Mouse (Mus musculus) small intestine, adult 2 months (tissue): ENCODE measurements around the gene Ppat. TPM values are rescaled to one million over a fixed set of nuclear protein-coding genes. Genes with fewer than 3 reads are reported as not detected.

Experiments used
- H3K27ac ChIP-seq: fragments of 200-500 bp; 2 replicates; pipeline ENCODE4 v1.5.1; 2012; ENCODE audit warnings: low read depth, low read length, control low read depth, inconsistent platforms; ENCODE audit not compliant: insufficient read depth
- H3K27me3 ChIP-seq: fragments of 200-500 bp; 2 replicates; pipeline ENCODE4 v1.6.1; 2012; ENCODE audit warnings: mild to moderate bottlenecking, moderate library complexity, low read length, inconsistent platforms; ENCODE audit not compliant: control insufficient read depth, insufficient read depth
- H3K36me3 ChIP-seq: fragments of 200-500 bp; 2 replicates; pipeline ENCODE4 v1.6.1; 2012; ENCODE audit warnings: mild to moderate bottlenecking, low read length, control low read depth, inconsistent platforms; ENCODE audit not compliant: control insufficient read depth, insufficient read depth
- H3K4me1 ChIP-seq: fragments of 200-500 bp; 2 replicates; pipeline ENCODE4 v1.6.1; 2012; ENCODE audit warnings: low read length, inconsistent platforms, mixed read lengths; ENCODE audit not compliant: control insufficient read depth, insufficient read depth, insufficient read length
- H3K4me3 ChIP-seq: fragments of 200-500 bp; 2 replicates; pipeline ENCODE4 v1.5.1; 2012; ENCODE audit warnings: low read depth, mild to moderate bottlenecking, control low read depth, inconsistent platforms, low read length, moderate library complexity
- CTCF ChIP-seq: fragments of 200-500 bp; IDR thresholded peaks from 2 replicates; pipeline ENCODE4 v1.5.1; 2012; ENCODE audit warnings: low read depth, mild to moderate bottlenecking, control low read depth, inconsistent platforms, low read length, moderate library complexity, mixed read lengths; ENCODE audit not compliant: insufficient replicate concordance, insufficient read length; ENCODE audit errors: extremely low read depth
- POLR2A ChIP-seq: fragments of 200-500 bp; IDR thresholded peaks from 2 replicates; pipeline ENCODE4 v1.6.1; 2012; ENCODE audit warnings: low read depth, mild to moderate bottlenecking, control low read depth, inconsistent platforms, low read length, moderate library complexity
- WGBS: fragments of 180-500 bp; shearing (Covaris S2); methylation state at CpG from one replicate; pipeline ENCODE4 v1.1.7; 2018; 5-methylcytosine and 5-hydroxymethylcytosine counted together
- polyA plus RNA-seq: library from polyadenylated mRNA; depleted of rRNA; stranded (reverse); fragments of >200 nt; gene quantifications from 2 replicates; pipeline ENCODE4 v1.2.3, GENCODE M21; 2012

Gene Ppat
- polyA plus RNA-seq, 1 experiment, result 1.2 TPM

GRCm38 (mm10) chr5:76957954-76958353 is 6.6 kb upstream of the Ppat start:
- no peak for TF ChIP-seq POLR2A
- TF ChIP-seq CTCF, result no peak
- Histone ChIP-seq H3K27me3 (no peaks in the 10 kb centered on the region), H3K36me3 (peaks cover 27% of the 10 kb centered on the region), H3K4me1 (peaks cover 6% of the 10 kb centered on the region; the same call in 1 of the 2 replicates), H3K27ac (no peak overlapping the region), H3K4me3 (no peak overlapping the region)
- 93% methylated on average over 1 of the region's 1 CpGs for WGBS

- WGBS, result 57% methylated on average over 4 of the region's 4 CpGs
- no peak for TF ChIP-seq POLR2A
- no peak for TF ChIP-seq CTCF
- H3K4me1 ChIP-seq, result peaks cover 10% of the 10 kb centered on the region; the same call in 1 of the 2 replicates
- peaks cover 15% of the 10 kb centered on the region for H3K36me3 ChIP-seq
- H3K4me3 ChIP-seq, result no peak overlapping the region
- no peak overlapping the region for H3K27ac ChIP-seq
- no peaks in the 10 kb centered on the region for H3K27me3 ChIP-seq
Observed at GRCm38 (mm10) chr5:76955474-76955873, 4.1 kb upstream of the Ppat start.

- no peak overlapping the region for H3K4me3 ChIP-seq
- H3K4me1 ChIP-seq, result peaks cover 10% of the 10 kb centered on the region; the same call in 1 of the 2 replicates
- 41% methylated on average over 6 of the region's 6 CpGs for WGBS
- peaks cover 12% of the 10 kb centered on the region for H3K36me3 ChIP-seq
- TF ChIP-seq POLR2A, result no peak
- no peak for TF ChIP-seq CTCF
- H3K27me3 ChIP-seq, result no peaks in the 10 kb centered on the region
- H3K27ac ChIP-seq, result no peak overlapping the region
Observed at GRCm38 (mm10) chr5:76954271-76954900, 3.0 kb upstream of the Ppat start.

GRCm38 (mm10) chr5:76953794-76954193 is 2.4 kb upstream of the Ppat start:
- WGBS, result 27% methylated on average over 3 of the region's 3 CpGs
- H3K4me3 ChIP-seq, result no peak overlapping the region
- no peaks in the 10 kb centered on the region for H3K27me3 ChIP-seq
- H3K36me3 ChIP-seq, result peaks cover 11% of the 10 kb centered on the region
- TF ChIP-seq CTCF, result no peak
- TF ChIP-seq POLR2A, result no peak
- peaks cover 10% of the 10 kb centered on the region; the same call in 1 of the 2 replicates for H3K4me1 ChIP-seq
- no peak overlapping the region for H3K27ac ChIP-seq

- TF ChIP-seq CTCF (no peak), POLR2A (no peak)
- Histone ChIP-seq H3K27me3 (no peaks in the 10 kb centered on the region), H3K36me3 (peaks cover 6% of the 10 kb centered on the region), H3K4me3 (peak overlapping the region; percentile 73), H3K4me1 (peaks cover 10% of the 10 kb centered on the region; the same call in 1 of the 2 replicates), H3K27ac (peak overlapping the region; percentile 80; the same call in 1 of the 2 replicates)
- WGBS, result 5% methylated on average over 7 of the region's 7 CpGs
Observed at GRCm38 (mm10) chr5:76952112-76953040, 998 bp upstream of the Ppat start.

- peak overlapping the region; percentile 48 for H3K27ac ChIP-seq
- no peaks in the 10 kb centered on the region for H3K36me3 ChIP-seq
- H3K4me1 ChIP-seq, result peaks cover 10% of the 10 kb centered on the region; the same call in 1 of the 2 replicates
- no peak; the same call in 1 of the 2 replicates for TF ChIP-seq POLR2A
- TF ChIP-seq CTCF, result no peak
- peak overlapping the region; percentile 73 for H3K4me3 ChIP-seq
- WGBS, result under 1% methylated on average over 24 of the region's 24 CpGs
- H3K27me3 ChIP-seq, result no peaks in the 10 kb centered on the region
Observed at GRCm38 (mm10) chr5:76950343-76951105, 854 bp downstream of the Ppat start.
